Mouse (Mus musculus) intestine, embryonic 15.5 days (tissue): Measurements from ENCODE around the gene Nrl. TPM values are rescaled to one million over a fixed set of nuclear protein-coding genes. Genes with fewer than 3 reads are reported as not detected.

Experiments used
- ATAC-seq: fragments of 200-750 bp; cut with Nextera tagmentation; 2 replicates; pipeline ENCODE4 v1.8.0; 2017; ENCODE audit warnings: moderate TSS enrichment, moderate library complexity
- H3K27ac ChIP-seq: fragments of 300-500 bp; sonication (generic); 2 replicates; pipeline ENCODE4 v1.5.1; 2015; ENCODE audit warnings: mild to moderate bottlenecking, inconsistent platforms
- H3K27me3 ChIP-seq: fragments of 300-500 bp; sonication (generic); replicated peaks from 2 replicates; pipeline ENCODE4 v1.6.1; 2015; ENCODE audit warnings: inconsistent platforms
- H3K36me3 ChIP-seq: fragments of 300-500 bp; sonication (generic); 2 replicates; pipeline ENCODE4 v1.6.1; 2015; ENCODE audit warnings: inconsistent platforms
- H3K4me1 ChIP-seq: fragments of 300-500 bp; sonication (generic); replicated peaks from 2 replicates; pipeline ENCODE4 v1.6.1; 2015; ENCODE audit warnings: inconsistent platforms
- H3K4me2 ChIP-seq: fragments of 300-500 bp; sonication (generic); replicated peaks from 2 replicates; pipeline ENCODE4 v1.6.1; 2015; ENCODE audit warnings: mild to moderate bottlenecking, inconsistent platforms
- H3K4me3 ChIP-seq: fragments of 300-500 bp; sonication (generic); replicated peaks from 2 replicates; pipeline ENCODE4 v1.5.1; 2015; ENCODE audit warnings: inconsistent platforms
- H3K9ac ChIP-seq: fragments of 300-500 bp; sonication (generic); 2 replicates; pipeline ENCODE4 v1.6.1; 2015; ENCODE audit warnings: inconsistent platforms
- H3K9me3 ChIP-seq: fragments of 300-500 bp; sonication (generic); 2 replicates; pipeline ENCODE4 v1.6.1; 2016; ENCODE audit warnings: inconsistent platforms
- WGBS: fragments of 180-500 bp; shearing (Covaris S2); methylation state at CpG from one replicate; pipeline ENCODE4 v1.1.7; 2015; 5-methylcytosine and 5-hydroxymethylcytosine counted together
- polyA plus RNA-seq: library from polyadenylated mRNA; unstranded; fragments of >200 nt; fragmentation: Nextera tagmentation; extraction: Ambion mirVana; gene quantifications from 2 replicates; pipeline ENCODE4 v1.2.1, GENCODE M21; 2015

Nrl gene
- polyA plus RNA-seq, 1 experiment from 2014 or later = not detected

DNA sequence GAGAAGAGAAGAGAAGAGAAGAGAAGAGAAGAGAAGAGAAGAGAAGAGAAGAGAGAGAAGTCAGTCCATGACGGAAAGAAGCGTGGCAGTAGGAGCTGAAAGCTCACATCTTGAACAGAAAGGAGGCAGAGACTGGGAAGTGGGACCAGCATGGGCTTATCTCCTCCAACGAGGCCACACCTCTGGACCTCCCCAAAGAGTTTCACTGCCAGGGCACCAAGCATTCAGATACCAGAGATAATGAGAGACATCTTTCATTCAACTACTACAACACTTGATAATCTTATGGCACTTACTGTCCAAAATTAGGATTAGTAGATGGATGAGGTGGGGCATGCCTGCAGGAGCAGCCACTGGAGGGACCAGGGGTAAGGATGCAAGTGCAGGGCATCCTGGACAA is 31.0 kb upstream of the Nrl start:
- no peak overlapping the region for H3K4me3 ChIP-seq
- no peaks in the 10 kb centered on the region for H3K9me3 ChIP-seq
- no peaks in the 10 kb centered on the region for H3K36me3 ChIP-seq
- H3K27me3 ChIP-seq = no peaks in the 10 kb centered on the region
- no peaks in the 10 kb centered on the region for H3K4me1 ChIP-seq
- H3K4me2 ChIP-seq = no peak overlapping the region
- H3K27ac ChIP-seq = no peak overlapping the region
- no peak for ATAC-seq
- H3K9ac ChIP-seq = no peak overlapping the region
- WGBS = 75% methylated on average over 3 of the region's 3 CpGs

DNA sequence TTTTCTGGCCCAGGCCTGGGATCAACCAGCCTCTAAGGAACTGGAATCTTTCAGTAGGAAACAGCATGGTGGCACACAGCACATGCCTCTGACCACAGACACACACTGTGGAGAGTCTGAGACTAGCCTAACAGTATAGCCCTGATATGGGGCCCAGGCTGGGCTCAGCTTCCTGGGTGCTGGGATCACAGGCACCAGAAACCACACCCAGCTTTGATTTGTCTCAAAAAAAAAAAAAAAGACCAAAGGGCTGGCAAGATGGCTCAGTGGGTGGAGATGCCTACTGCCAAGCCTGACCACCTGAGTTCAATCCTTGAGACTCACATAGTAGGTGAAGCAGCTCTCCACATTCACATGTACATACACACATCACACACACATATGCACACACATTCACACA is 29.9 kb upstream of the Nrl start:
- peak; percentile 44; the same call in 1 of the 2 replicates for ATAC-seq
- Histone ChIP-seq H3K9ac (no peak overlapping the region), H3K36me3 (no peaks in the 10 kb centered on the region), H3K27me3 (no peaks in the 10 kb centered on the region), H3K4me2 (no peak overlapping the region), H3K4me1 (no peaks in the 10 kb centered on the region), H3K4me3 (no peak overlapping the region), H3K27ac (no peak overlapping the region), H3K9me3 (no peaks in the 10 kb centered on the region)

DNA sequence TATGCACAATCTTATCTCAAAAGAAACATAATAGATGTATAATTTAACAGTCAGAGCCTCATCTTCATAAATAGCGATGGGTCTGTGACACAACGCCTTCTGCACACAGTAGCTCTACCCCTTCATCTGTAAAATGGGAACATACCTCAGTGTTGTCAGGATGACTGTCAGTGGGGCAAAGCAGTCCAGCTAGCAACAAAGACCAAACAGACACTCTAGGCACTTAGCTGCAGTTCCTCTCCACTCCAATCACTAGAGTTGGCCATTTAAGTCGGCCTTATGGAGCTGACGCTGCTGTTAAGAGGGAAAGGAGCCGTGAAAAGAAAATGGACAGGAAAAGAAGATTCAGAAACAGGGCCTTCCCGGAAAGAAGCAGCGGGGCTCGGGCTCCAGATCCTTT is 27.0 kb upstream of the Nrl start:
- H3K36me3 ChIP-seq = peaks cover 14% of the 10 kb centered on the region
- H3K27ac ChIP-seq = no peak overlapping the region
- H3K4me1 ChIP-seq = no peaks in the 10 kb centered on the region
- H3K27me3 ChIP-seq = no peaks in the 10 kb centered on the region
- no peak overlapping the region for H3K4me2 ChIP-seq
- no peak overlapping the region for H3K9ac ChIP-seq
- no peaks in the 10 kb centered on the region for H3K9me3 ChIP-seq
- no peak overlapping the region for H3K4me3 ChIP-seq
- no peak for ATAC-seq
- 89% methylated on average over 8 of the region's 8 CpGs for WGBS

DNA sequence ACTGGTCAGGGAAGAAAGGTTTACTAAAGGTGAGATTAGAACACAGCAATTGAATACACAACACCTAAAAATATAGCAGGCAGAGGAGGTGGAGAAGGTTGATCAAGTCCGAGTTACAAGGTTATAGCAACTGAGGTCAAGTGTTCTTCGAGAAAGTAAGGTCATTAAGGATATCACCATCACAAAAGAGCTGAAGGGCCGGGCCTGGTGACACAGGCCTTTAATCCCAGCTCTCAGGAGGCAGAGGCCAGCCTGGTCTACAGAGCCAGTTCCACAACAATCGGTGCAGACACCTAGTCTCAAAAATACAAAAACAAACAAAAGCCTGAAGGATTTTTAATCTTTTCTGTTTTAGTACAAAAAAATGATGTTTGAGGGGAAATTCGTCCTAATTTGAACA is 26.6 kb upstream of the Nrl start:
- Histone ChIP-seq H3K27me3 (no peaks in the 10 kb centered on the region), H3K4me3 (no peak overlapping the region), H3K27ac (no peak overlapping the region), H3K9ac (no peak overlapping the region), H3K36me3 (peaks cover 17% of the 10 kb centered on the region), H3K9me3 (no peaks in the 10 kb centered on the region), H3K4me2 (no peak overlapping the region), H3K4me1 (no peaks in the 10 kb centered on the region)
- WGBS = 74% methylated on average over 5 of the region's 5 CpGs
- no peak for ATAC-seq

DNA sequence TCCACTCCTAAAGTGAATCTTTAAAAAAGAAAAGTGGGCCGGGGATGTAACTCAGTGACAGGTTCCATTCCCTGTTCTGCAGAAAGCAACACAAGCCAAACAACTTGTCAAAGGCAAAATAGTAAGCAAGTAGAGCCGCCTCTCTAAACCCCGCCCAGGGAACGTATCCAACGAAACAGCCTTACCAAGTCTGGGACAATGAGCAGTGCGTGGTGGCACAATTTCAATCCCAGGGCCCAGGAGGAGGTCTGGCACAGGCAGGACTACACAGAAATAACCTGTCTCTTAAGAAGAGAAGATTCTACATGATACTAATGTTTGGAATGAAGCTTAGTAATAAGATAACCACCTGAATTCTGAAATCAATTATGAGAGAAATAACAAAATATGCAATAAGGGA is 25.4 kb upstream of the Nrl start:
- Histone ChIP-seq H3K4me2 (no peak overlapping the region), H3K27ac (no peak overlapping the region), H3K36me3 (peaks cover 25% of the 10 kb centered on the region), H3K4me1 (no peaks in the 10 kb centered on the region), H3K9ac (no peak overlapping the region), H3K27me3 (no peaks in the 10 kb centered on the region), H3K9me3 (no peaks in the 10 kb centered on the region), H3K4me3 (no peak overlapping the region)
- no peak for ATAC-seq
- WGBS = 90% methylated on average over 6 of the region's 6 CpGs

DNA sequence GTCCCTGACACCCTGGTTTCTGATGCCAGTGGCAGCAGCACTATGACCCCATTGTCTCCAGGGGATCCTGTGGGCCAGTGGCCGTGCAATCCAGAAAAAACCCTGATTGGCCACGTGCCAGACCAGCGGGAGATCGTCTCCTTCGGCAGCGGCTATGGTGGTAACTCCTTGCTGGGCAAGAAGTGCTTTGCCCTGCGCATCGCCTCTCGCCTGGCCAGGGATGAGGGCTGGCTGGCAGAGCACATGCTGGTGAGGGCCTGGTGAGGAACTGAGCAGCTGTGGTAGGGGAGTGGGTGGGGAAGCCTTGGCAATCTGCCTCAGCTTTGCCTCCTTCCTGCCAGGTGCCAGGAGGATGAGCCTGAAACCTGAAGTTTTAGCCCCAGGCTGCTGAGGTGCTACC is 19.6 kb upstream of the Nrl start:
- Histone ChIP-seq H3K4me3 (no peak overlapping the region), H3K9ac (no peak overlapping the region), H3K4me2 (no peak overlapping the region), H3K27me3 (no peaks in the 10 kb centered on the region), H3K4me1 (peaks cover 15% of the 10 kb centered on the region), H3K9me3 (no peaks in the 10 kb centered on the region), H3K36me3 (peaks cover 41% of the 10 kb centered on the region), H3K27ac (no peak overlapping the region)
- no peak for ATAC-seq
- WGBS = 85% methylated on average over 9 of the region's 9 CpGs

DNA sequence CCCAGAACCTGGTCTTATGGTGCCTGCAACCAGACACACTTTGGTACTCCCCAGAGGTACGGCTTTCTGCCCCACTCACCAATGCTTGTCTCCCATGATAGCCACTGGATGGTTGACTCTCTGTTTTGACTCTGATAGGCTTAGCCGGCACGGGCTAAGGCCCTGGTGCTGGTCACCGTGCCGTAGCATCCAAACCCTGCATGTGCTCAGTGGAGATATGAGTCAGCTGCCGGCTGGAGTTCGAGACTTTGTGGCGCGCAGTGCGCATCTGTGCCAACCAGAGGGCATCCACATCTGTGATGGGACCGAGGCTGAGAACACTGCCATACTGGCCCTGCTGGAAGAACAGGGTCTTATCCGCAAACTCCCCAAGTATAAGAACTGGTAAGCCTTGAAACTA is 17.5 kb upstream of the Nrl start:
- Histone ChIP-seq H3K36me3 (peaks cover 28% of the 10 kb centered on the region), H3K27ac (no peak overlapping the region), H3K4me1 (peaks cover 15% of the 10 kb centered on the region), H3K27me3 (no peaks in the 10 kb centered on the region), H3K4me2 (no peak overlapping the region), H3K4me3 (no peak overlapping the region), H3K9me3 (no peaks in the 10 kb centered on the region), H3K9ac (no peak overlapping the region)
- WGBS = 94% methylated on average over 12 of the region's 12 CpGs
- ATAC-seq = no peak

DNA sequence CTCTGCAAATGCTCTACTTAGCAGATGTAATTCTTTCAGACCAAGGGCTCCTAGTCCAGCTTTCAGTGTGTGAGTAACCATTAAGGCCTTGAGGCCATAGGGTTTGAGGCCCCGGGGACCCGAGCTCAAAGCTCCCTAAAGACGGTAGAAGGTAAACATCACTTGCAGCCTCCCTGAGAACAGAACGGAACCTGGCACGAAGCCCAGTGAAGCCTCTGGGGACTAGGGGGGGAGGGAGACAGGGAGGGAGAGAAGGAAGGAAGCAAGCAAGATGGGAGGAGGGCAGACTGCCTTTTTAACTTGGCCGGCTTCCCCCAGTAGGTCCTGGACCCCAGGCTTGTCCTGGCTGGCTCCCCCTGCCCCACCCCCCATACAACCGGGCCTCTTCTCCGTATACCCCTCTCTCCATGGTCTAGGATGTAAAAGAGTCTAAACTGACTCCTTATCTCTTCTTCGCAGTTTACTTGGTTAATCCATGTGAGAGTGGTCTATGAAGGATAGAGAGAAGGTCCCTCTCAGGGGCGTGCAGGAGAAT is 16.1 kb upstream of the Nrl start:
- no peaks in the 10 kb centered on the region for H3K27me3 ChIP-seq
- ATAC-seq = peak; percentile 72
- peak overlapping the region; percentile 60 for H3K9ac ChIP-seq
- H3K4me1 ChIP-seq = peaks cover 15% of the 10 kb centered on the region
- 0% methylated on average over 10 of the region's 10 CpGs for WGBS
- H3K27ac ChIP-seq = peak overlapping the region; percentile 90
- H3K4me3 ChIP-seq = peak overlapping the region; percentile 52
- peaks cover 20% of the 10 kb centered on the region; the same call in 1 of the 2 replicates for H3K36me3 ChIP-seq
- H3K4me2 ChIP-seq = peak overlapping the region; percentile 71
- H3K9me3 ChIP-seq = no peaks in the 10 kb centered on the region

DNA sequence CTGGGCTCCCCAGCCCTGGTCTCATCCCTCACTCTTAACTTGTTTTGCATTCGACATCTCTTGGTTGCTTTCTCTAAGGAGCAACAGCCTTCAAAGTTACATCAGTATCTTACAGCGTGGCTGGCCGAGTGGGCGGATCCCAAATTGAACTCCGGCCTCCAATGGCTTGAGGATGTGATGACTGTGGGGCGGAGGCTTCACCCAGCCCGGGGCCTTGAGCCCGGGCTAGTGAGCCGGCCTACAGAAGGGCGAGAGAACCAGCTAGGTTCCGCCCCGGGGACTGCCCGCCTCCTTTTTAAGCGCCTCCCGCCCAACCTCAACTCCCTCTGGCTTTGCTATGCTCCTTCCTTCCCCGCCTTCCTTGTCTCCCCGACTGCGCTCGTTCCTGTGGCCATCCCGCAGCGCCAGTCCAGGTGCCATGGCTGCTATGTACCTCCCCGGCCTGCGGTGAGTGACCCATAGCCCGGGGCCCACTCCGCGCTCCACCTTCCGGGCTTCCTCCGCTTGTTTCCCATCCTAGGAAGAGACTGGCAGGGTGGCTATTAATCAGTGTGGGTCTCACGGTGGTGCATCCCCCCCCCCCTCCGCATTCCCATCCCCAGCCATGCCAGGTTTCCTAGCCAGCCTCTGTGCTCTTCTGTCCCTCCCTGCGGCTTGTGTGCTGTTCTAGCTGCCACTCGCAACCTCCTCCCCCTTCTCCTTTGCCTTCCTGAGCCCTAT is 15.4 kb upstream of the Nrl start, which contains the start of gene Pck2:
Gene Pck2, plus strand, starts transcription at position 200 of the 720 bp plus-strand sequence.
- Histone ChIP-seq H3K9me3 (no peaks in the 10 kb centered on the region), H3K4me3 (peak within 1 kb of the TSS; percentile 52), H3K4me2 (peak within 1 kb of the TSS; percentile 71), H3K9ac (peak within 1 kb of the TSS; percentile 60), H3K27ac (peak within 1 kb of the TSS; percentile 90), H3K36me3 (peaks cover 17% of the 10 kb centered on the region; the same call in 1 of the 2 replicates), H3K27me3 (no peaks in the 10 kb centered on the region), H3K4me1 (peaks cover 15% of the 10 kb centered on the region)
- under 1% methylated on average over 32 of the region's 32 CpGs for WGBS
- peak; percentile 97 for ATAC-seq

DNA sequence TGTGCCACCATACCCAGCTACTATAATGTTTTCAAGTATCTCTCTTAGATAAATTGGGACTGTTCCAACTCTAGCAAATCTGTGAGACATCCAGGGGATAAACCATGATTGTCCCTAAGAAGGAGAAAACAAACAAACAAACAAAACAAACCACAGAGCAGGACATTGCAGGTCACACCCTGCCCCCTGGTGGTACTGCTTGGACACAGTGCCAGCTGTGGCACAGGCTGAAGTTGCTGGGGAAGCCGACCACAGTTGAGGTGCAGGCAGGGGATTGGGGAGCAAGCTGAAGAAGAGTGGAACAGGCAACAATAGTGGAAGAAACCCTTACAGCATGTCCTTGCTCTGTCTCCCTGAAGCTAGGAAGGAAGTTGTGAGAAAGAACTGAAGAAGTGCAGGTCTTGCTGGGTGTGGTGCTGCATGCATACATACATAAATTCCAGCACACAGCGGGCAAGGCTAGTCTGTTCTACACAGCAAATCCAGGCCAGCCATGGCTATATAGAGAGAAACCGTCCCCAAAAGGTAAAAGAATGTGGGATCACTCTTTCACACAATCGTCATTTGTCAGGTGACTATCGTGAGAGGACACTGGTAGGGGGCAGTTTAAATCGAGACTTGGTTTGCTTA is 11.4 kb upstream of the Nrl start:
- H3K4me3 ChIP-seq = no peak overlapping the region
- 44% methylated on average over 6 of the region's 6 CpGs for WGBS

DNA sequence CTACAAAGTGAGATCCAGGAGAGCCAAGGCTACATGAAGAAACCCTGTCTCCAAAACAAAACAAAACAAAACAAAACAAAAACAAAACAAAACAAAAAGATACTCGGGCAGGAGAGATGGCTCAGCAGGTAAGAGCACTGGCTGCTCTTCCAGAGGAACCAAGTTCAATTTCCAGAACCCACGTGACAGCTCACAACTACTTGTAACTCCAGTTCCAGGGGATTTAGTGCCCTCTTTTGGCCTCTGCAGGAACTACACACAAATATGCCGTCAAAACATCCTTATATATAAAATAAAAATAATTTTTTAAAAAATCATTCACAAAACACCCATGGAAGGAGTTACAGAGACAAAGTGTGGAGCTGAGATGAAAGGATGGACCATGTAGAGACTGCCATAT is 3.2 kb upstream of the Nrl start:
- no peak overlapping the region for H3K4me2 ChIP-seq
- H3K36me3 ChIP-seq = no peaks in the 10 kb centered on the region
- H3K4me1 ChIP-seq = no peaks in the 10 kb centered on the region
- H3K27ac ChIP-seq = no peak overlapping the region
- 0 out of 2 replicates have a peak, but pooled peaks cover 3% of the 10 kb centered on the region for H3K27me3 ChIP-seq
- H3K9me3 ChIP-seq = no peaks in the 10 kb centered on the region
- ATAC-seq = no peak
- no peak overlapping the region for H3K4me3 ChIP-seq
- WGBS = 17% methylated on average over 3 of the region's 3 CpGs
- H3K9ac ChIP-seq = no peak overlapping the region

More for the DNA sequence above, 11.4 kb upstream of the Nrl start:
- H3K9me3 ChIP-seq = no peaks in the 10 kb centered on the region
- H3K27me3 ChIP-seq = no peaks in the 10 kb centered on the region
- no peaks in the 10 kb centered on the region for H3K36me3 ChIP-seq
- peaks cover 11% of the 10 kb centered on the region for H3K4me1 ChIP-seq
- no peak for ATAC-seq
- no peak overlapping the region for H3K9ac ChIP-seq
- no peak overlapping the region for H3K27ac ChIP-seq
- H3K4me2 ChIP-seq = no peak overlapping the region

DNA sequence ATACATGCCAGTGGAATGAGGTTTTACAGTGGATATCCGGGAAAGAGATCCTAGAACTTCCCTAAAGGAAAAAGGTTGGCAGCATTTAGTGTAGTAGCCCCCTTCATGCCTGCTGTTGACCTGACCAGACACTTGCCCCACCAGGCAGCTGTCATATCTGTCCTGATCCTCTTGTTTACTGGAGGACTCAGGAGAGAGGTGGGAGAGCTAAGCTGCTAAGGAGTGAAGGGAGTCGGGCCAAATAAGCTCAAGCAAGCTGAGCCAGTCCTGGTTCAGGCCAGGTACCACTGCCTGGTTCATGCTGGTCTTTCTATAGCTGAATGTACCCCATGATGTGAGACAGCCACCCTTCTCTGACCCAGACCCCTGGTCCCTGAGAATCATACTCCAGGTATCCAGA is 1.9 kb upstream of the Nrl start:
- WGBS = 74% methylated on average over 2 of the region's 2 CpGs
- H3K4me3 ChIP-seq = no peak overlapping the region
- H3K36me3 ChIP-seq = no peaks in the 10 kb centered on the region

DNA sequence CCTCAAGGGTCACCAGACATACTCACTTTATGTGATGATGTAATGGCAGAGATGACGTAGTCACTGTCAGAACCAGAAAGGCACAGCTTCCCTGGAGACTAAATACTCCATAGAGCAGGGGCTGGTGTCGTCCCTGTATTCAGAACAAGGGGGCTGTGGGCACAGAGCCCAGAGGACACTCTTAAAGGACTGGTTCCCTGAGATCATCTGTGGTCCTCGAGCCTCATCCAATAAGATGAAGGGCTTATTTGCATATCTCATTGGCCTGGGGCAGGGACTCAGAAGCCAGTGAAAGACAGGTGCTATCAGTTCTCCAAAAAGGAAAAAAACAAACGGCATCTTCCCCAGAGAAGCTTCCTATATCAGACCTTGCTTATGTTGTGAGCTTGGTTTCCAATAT is 719 bp downstream of the Nrl start:
- Histone ChIP-seq H3K9me3 (no peaks in the 10 kb centered on the region), H3K27me3 (peaks cover 30% of the 10 kb centered on the region), H3K9ac (no peak overlapping the region), H3K27ac (no peak overlapping the region), H3K4me1 (peaks cover 10% of the 10 kb centered on the region), H3K4me2 (no peak overlapping the region), H3K36me3 (no peaks in the 10 kb centered on the region), H3K4me3 (no peak overlapping the region)
- 49% methylated on average over 4 of the region's 4 CpGs for WGBS
- ATAC-seq = no peak

More for the DNA sequence above, 1.9 kb upstream of the Nrl start:
- peaks cover 12% of the 10 kb centered on the region for H3K27me3 ChIP-seq
- no peaks in the 10 kb centered on the region for H3K4me1 ChIP-seq
- no peak overlapping the region for H3K9ac ChIP-seq
- no peak overlapping the region for H3K4me2 ChIP-seq
- no peak for ATAC-seq
- H3K27ac ChIP-seq = no peak overlapping the region
- no peaks in the 10 kb centered on the region for H3K9me3 ChIP-seq
